Mouse (Mus musculus): Measurements from ENCODE around the gene Ttc39d. TPM values are rescaled to one million over a fixed set of nuclear protein-coding genes. Genes with fewer than 3 reads are reported as not detected.
A peak's percentile ranks its signal among the peaks of the same experiment; 100 is the strongest.
"Not testable (repeated sequence)": the region's sequence is repeated elsewhere in the genome, so short reads cannot be mapped to it uniquely, and the experiment has no call there.

Gene Ttc39d
- polyA plus RNA-seq, 1 experiment from 2014 or later, result not detected

DNA sequence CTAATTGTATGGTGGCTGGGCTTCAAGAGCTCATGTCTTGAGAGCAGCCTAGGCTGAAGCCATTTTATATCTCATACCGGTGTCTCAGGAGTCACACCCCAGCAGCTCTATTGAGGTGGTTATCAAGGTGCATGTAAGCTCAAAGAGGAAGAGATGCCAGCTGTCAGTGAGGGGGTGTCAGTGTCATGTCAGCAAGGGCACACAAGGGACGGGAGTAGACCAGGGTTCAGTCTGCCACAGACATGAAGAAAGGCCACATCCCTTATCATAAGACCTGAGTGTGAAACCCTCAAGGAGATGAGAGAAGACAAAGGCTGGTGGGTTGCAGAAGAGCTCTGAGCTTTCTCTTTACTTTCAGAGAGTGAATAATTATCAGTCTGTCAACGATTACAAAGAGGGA, 33.1 kb upstream of the Ttc39d start:
- no peaks in the 10 kb centered on the region for H3K36me3 ChIP-seq (ENCODE audit: insufficient read depth)
- H3K4me2 ChIP-seq, result no peak overlapping the region
- ATAC-seq (ENCODE audit: insufficient read depth) (no peak), DNase-seq (no peak)
- H3K27ac ChIP-seq (ENCODE audit: low read depth), result no peak overlapping the region
- H3K9me3 ChIP-seq (ENCODE audit: low read depth, low read length), result no peaks in the 10 kb centered on the region
- H3K4me3 ChIP-seq (ENCODE audit: low read depth, low read length), result no peak overlapping the region
- H3K27me3 ChIP-seq (ENCODE audit: insufficient read depth, low read length), result no peaks in the 10 kb centered on the region
- H3K9ac ChIP-seq, result no peak overlapping the region
- TF ChIP-seq CTCF (IDR thresholded peaks at IDR 0.05; ENCODE audit: low read depth), result no peak
- WGBS, result 69% methylated on average over 3 of the region's 3 CpGs
- H3K4me1 ChIP-seq (ENCODE audit: insufficient read depth), result no peaks in the 10 kb centered on the region

DNA sequence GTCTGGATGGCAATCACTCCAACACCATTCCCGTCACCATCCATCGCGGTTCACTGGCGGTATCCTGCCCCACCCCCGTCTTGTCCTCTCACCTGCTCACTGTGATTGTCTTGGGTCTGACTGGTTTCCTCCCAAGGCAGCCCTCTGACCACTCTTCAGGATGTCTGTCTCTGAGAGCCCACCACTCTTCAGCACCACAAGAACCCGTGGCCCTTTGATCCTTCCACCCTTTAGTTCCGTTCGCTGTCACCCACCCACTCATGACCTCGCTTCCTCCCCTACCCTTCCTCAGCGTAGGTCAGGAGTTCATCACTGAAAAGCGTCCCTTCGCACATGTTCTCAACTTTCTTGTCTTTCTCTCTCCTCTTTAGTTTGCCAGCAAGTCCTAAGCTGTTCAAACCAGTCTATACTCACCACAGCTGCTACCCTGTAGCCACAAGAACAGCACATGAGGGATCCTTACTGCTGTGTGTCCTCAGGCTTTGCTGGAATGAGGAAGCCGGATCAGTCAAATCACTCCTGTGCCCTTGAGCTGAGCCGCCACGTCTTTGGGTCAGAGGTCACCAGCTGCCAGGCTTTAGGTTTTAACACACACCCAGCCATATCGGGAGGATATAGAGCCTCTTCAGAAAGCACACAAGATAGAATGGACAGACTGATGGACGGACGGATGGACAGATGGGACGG, 32.4 kb upstream of the Ttc39d start:
- Histone ChIP-seq H3K4me2 (no peak overlapping the region), H3K4me3 (ENCODE audit: low read depth, low read length) (no peak overlapping the region), H3K27me3 (ENCODE audit: insufficient read depth, low read length) (no peaks in the 10 kb centered on the region), H3K4me1 (ENCODE audit: insufficient read depth) (no peaks in the 10 kb centered on the region), H3K9ac (no peak overlapping the region), H3K36me3 (ENCODE audit: insufficient read depth) (no peaks in the 10 kb centered on the region), H3K27ac (ENCODE audit: low read depth) (no peak overlapping the region), H3K9me3 (ENCODE audit: low read depth, low read length) (no peaks in the 10 kb centered on the region)
- 55% methylated on average over 19 of the region's 19 CpGs for WGBS
- DNase-seq (no peak), ATAC-seq (ENCODE audit: insufficient read depth) (no peak)
- no peak for TF ChIP-seq CTCF (IDR thresholded peaks at IDR 0.05; ENCODE audit: low read depth)

DNA sequence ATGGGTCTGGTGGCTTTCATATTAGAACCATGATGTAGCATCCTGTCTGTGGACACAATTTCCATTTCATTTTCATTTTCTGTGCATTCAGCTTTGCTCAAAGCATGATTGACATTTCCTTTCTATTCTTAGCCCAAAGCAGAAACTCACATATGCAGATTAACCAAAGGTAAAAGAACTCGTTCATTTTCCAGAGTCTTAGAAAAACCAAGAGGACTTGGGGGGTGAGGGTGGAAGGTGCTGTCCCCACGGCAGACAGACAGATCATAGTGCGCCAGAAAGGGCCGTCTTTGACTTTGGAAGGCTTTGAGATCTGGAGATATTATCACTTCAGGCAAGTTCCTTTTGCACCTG, 31.9 kb upstream of the Ttc39d start:
- TF ChIP-seq CTCF (IDR thresholded peaks at IDR 0.05; ENCODE audit: low read depth), result no peak
- Histone ChIP-seq H3K27me3 (ENCODE audit: insufficient read depth, low read length) (no peaks in the 10 kb centered on the region), H3K4me1 (ENCODE audit: insufficient read depth) (no peaks in the 10 kb centered on the region), H3K9me3 (ENCODE audit: low read depth, low read length) (no peaks in the 10 kb centered on the region), H3K36me3 (ENCODE audit: insufficient read depth) (no peaks in the 10 kb centered on the region), H3K27ac (ENCODE audit: low read depth) (no peak overlapping the region), H3K4me3 (ENCODE audit: low read depth, low read length) (no peak overlapping the region), H3K9ac (no peak overlapping the region), H3K4me2 (no peak overlapping the region)
- ATAC-seq (ENCODE audit: insufficient read depth) (no peak), DNase-seq (no peak)
- WGBS, result 76% methylated on average over 4 of the region's 4 CpGs

DNA sequence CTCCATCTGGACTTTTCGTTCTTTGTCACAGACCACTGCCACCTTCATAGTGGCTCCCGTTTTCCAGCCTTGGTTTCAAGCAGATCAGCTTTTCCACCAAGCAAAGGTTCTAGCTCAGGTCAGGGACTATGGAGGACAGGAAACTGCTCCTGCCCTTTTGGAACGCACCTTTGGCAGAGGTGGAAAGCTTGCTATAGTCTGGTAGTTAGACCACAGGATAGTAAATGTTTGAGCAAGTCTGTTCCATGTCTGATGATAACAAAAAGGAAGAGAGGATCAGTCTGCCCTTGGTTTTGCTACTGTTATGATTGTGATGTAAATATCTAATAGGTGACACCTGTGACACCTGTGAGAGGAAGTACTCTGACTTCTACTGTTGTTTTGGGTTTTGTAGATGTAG, 31.3 kb upstream of the Ttc39d start:
- no peak for ATAC-seq (ENCODE audit: insufficient read depth)
- Histone ChIP-seq H3K27me3 (ENCODE audit: insufficient read depth, low read length) (no peaks in the 10 kb centered on the region), H3K9ac (no peak overlapping the region), H3K36me3 (ENCODE audit: insufficient read depth) (no peaks in the 10 kb centered on the region), H3K27ac (ENCODE audit: low read depth) (no peak overlapping the region), H3K4me2 (no peak overlapping the region), H3K4me3 (ENCODE audit: low read depth, low read length) (no peak overlapping the region), H3K4me1 (ENCODE audit: insufficient read depth) (no peaks in the 10 kb centered on the region), H3K9me3 (ENCODE audit: low read depth, low read length) (no peaks in the 10 kb centered on the region)
- TF ChIP-seq CTCF (IDR thresholded peaks at IDR 0.05; ENCODE audit: low read depth), result no peak
- no peak for DNase-seq
- whole genome bisulfite sequencing, result 90% methylated on average over 3 of the region's 3 CpGs

DNA sequence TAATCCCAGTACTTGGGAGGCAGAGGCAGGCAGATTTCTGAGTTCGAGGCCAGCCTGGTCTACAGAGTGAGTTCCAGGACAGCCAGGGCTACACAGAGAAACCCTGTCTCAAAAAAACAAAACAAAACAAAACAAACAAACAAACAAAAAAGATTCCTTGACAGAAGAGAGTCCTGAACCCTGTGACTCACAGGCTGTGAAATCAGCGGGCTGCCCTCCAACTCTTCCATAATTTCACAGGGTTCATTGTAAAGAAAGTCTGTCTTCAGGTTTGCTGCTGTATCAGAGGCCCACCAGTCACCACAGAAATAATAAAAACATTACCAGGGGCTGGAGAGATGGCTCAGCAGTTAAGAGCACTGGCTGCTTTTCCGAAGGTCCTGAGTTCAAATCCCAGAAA, 28.4 kb upstream of the Ttc39d start:
- H3K27me3 ChIP-seq (ENCODE audit: insufficient read depth, low read length); H3K36me3 ChIP-seq (ENCODE audit: insufficient read depth); H3K9me3 ChIP-seq (ENCODE audit: low read depth, low read length); ATAC-seq (ENCODE audit: insufficient read depth); H3K4me1 ChIP-seq (ENCODE audit: insufficient read depth); H3K9ac ChIP-seq; H3K27ac ChIP-seq (ENCODE audit: low read depth); H3K4me3 ChIP-seq (ENCODE audit: low read depth, low read length); H3K4me2 ChIP-seq; DNase-seq: not testable (repeated sequence)
- 96% methylated on average over 3 of the region's 3 CpGs for WGBS

DNA sequence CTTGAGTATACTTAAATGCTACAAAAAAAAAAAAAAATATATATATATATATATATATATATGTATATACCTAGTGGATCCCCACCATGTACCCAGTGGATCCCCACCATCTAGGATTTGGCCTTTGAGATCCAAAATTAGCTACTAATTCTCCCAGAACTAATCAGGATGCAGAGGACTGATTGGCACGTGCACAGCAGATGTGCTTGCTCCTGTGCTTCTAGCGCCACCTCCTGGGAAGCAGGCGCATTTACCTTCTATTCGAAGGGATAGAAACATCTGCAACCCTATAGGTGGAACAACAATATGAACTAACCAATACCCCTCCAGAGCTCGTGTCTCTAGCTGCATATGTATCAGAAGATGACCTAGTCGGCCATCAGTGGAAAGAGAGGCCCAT, 27.3 kb upstream of the Ttc39d start:
- Histone ChIP-seq H3K4me2 (no peak overlapping the region), H3K4me1 (ENCODE audit: insufficient read depth) (no peaks in the 10 kb centered on the region), H3K4me3 (ENCODE audit: low read depth, low read length) (no peak overlapping the region), H3K27me3 (ENCODE audit: insufficient read depth, low read length) (no peaks in the 10 kb centered on the region), H3K27ac (ENCODE audit: low read depth) (no peak overlapping the region), H3K9me3 (ENCODE audit: low read depth, low read length) (no peaks in the 10 kb centered on the region), H3K36me3 (ENCODE audit: insufficient read depth) (no peaks in the 10 kb centered on the region), H3K9ac (no peak overlapping the region)
- peak; percentile 78 for ATAC-seq (ENCODE audit: insufficient read depth)
- peak; percentile 97 for TF ChIP-seq CTCF (IDR thresholded peaks at IDR 0.05; ENCODE audit: low read depth)
- DNase-seq, result peak; percentile 91
- 2% methylated on average over 6 of the region's 6 CpGs for WGBS

DNA sequence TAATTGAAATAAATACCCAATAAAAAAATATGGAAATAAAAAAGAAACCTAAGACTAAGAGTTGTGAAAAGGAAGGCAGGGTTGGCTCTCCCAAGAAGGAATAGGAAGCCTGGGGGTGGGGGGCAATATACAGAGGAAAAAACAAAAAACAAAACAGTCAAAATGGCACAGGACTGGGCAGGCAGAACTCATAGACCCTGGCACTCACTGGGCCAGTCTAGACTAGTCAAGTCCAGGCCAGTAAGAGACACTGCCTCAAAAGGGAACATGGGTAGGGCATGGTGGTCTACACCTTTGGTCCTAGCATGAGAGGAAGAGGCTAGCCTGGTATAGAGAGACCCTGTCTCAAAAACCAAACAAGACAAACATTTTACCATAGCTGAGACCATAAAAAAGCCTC, 26.8 kb upstream of the Ttc39d start:
- TF ChIP-seq CTCF (IDR thresholded peaks at IDR 0.05; ENCODE audit: low read depth), result no peak
- no peaks in the 10 kb centered on the region for H3K4me1 ChIP-seq (ENCODE audit: insufficient read depth)
- no peaks in the 10 kb centered on the region for H3K27me3 ChIP-seq (ENCODE audit: insufficient read depth, low read length)
- DNase-seq (no peak), ATAC-seq (ENCODE audit: insufficient read depth) (peak; percentile 66; the same call in 1 of the 2 replicates)
- no peak overlapping the region for H3K4me3 ChIP-seq (ENCODE audit: low read depth, low read length)
- no peak overlapping the region for H3K9ac ChIP-seq
- H3K27ac ChIP-seq (ENCODE audit: low read depth), result no peak overlapping the region
- no peak overlapping the region for H3K4me2 ChIP-seq
- no peaks in the 10 kb centered on the region for H3K36me3 ChIP-seq (ENCODE audit: insufficient read depth)
- H3K9me3 ChIP-seq (ENCODE audit: low read depth, low read length), result no peaks in the 10 kb centered on the region

DNA sequence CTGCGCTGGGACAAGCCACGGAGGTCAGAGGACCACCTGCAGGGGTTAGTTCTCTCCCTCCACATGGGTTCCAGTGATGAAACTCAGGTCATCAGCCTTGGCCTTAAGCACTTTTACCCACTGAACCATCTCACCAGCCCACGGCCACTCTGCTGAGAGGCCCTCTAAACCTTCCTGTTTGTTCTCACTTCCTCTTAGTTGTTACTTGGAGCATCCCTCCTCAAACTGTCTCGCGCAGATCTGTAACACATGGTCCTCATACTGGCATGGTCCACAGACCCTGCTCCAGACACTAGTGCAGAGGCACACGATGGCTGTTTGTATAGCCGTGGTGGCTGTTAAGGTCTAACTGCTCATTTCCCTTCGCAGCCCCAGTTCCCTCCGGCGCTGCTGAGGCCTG, 23.6 kb upstream of the Ttc39d start:
- Histone ChIP-seq H3K4me1 (ENCODE audit: insufficient read depth) (no peaks in the 10 kb centered on the region), H3K27ac (ENCODE audit: low read depth) (no peak overlapping the region), H3K9me3 (ENCODE audit: low read depth, low read length) (no peaks in the 10 kb centered on the region), H3K9ac (no peak overlapping the region), H3K4me3 (ENCODE audit: low read depth, low read length) (no peak overlapping the region), H3K27me3 (ENCODE audit: insufficient read depth, low read length) (no peaks in the 10 kb centered on the region), H3K36me3 (ENCODE audit: insufficient read depth) (no peaks in the 10 kb centered on the region), H3K4me2 (no peak overlapping the region)
- ATAC-seq (ENCODE audit: insufficient read depth), result no peak
- no peak for DNase-seq
- WGBS, result 69% methylated on average over 10 of the region's 10 CpGs
- TF ChIP-seq CTCF (IDR thresholded peaks at IDR 0.05; ENCODE audit: low read depth), result no peak

All from lung, embryonic 14.5 days (tissue).